Mouse (Mus musculus) kidney, adult 10 weeks (tissue): ENCODE results near the gene Gm10334. TPM values are rescaled to one million over a fixed set of nuclear protein-coding genes. Genes with fewer than 3 reads are reported as not detected.

ENCODE experiments used
- polyA plus RNA-seq: library from polyadenylated mRNA; stranded (reverse); fragments of 350-450 nt; fragmentation: Illumina TruSeq; extraction: RNeasy Lipid Tissue Mini Kit (QIAGEN cat#74804); gene quantifications from one replicate; pipeline ENCODE4 v1.2.3, GENCODE M21; 2014; ENCODE audit warnings: low read depth, low replicate concordance

The Gm10334 gene
- polyA plus RNA-seq: not detected

DNA sequence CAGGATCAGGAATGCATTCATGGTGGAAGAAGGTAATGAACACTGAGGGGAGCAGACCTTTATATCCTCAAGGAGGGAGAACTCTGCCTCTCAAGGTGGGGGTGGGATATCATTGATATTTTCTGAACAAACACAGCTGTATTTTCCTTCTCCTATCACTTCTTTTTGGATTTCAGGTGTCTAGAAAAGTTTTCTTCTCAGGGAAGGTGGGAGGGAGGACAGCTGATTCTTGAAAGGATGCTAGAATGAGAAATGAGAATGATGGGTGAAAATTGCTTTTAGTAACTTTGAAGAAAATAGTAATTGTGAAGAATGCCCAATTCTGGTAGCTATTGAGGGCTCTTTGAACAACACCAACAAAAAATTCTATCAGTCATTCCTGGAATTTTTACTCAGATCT lies at the start of gene Gm10334:
Gene Gm10334, minus strand, starts transcription at position 101 of the 400 bp plus-strand sequence.

DNA sequence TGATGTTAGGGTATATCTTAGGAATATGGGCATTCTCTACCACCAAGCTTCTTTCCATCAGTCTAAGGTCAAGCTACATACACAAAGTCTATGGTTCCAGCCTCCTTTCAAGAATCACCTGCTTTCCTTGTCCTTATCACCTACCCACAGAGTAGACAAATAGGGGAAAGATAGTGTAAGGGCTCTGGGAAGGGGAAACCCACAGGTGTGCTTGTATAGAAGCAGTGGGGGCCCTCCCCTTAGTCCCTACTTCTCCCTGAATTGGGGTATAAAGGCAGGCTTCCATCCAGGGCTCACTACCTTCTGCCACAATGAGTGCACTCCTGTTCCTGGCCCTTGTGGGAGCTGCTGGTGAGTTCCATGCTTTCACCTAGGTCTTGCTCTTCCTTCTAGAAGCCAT lies 12.7 kb upstream of the Gm10334 start, which contains the start of gene Prss1:
Gene Prss1, plus strand, starts transcription at position 301 of the 400 bp plus-strand sequence.

Other genes with a start within 250 kb of the Gm10334 start
- gene Try4, start 143.9 kb downstream of the Gm10334 start, polyA plus RNA-seq: not detected
- not detected for gene Try5, start 129.3 kb downstream of the Gm10334 start, polyA plus RNA-seq
- not detected for gene Try10, start 92.0 kb downstream of the Gm10334 start, polyA plus RNA-seq
- gene Prss3, start 68.5 kb downstream of the Gm10334 start, polyA plus RNA-seq: not detected
- gene Gm5771, start 53.8 kb downstream of the Gm10334 start, polyA plus RNA-seq: not detected
- gene Prss1, start 12.8 kb upstream of the Gm10334 start, polyA plus RNA-seq: not detected
- not detected for gene Prss2, start 75.6 kb upstream of the Gm10334 start, polyA plus RNA-seq
- gene Ephb6, start 159.3 kb upstream of the Gm10334 start, polyA plus RNA-seq: not detected
- 0.20 TPM for gene Trpv6, start 190.3 kb upstream of the Gm10334 start, polyA plus RNA-seq
- 26.6 TPM for gene Trpv5, start 234.6 kb upstream of the Gm10334 start, polyA plus RNA-seq
- gene Llcfc1, start 238.3 kb upstream of the Gm10334 start, polyA plus RNA-seq: 0.93 TPM